Mouse (Mus musculus) hindlimb bud, embryonic 11.5 days (tissue): ENCODE measurements around the gene Schip1.

Source experiments
- DNase-seq: peaks from one replicate; pipeline ENCODE4 v3.0.0-alpha.2; 2012; ENCODE audit warnings: low read depth, low spot score; ENCODE audit errors: extremely low spot score

Gene Schip1

GRCm38 (mm10) chr3:68469643-68470042 lies 405.0 kb downstream of the Schip1 start:
- DNase-seq = no peak

GRCm38 (mm10) chr3:68470061-68470460 lies 405.5 kb downstream of the Schip1 start:
- no peak for DNase-seq

- DNase-seq = no peak
These were observed 406.0 kb downstream of the Schip1 start for GRCm38 (mm10) chr3:68470622-68471021.

GRCm38 (mm10) chr3:68476336-68476735 lies 411.7 kb downstream of the Schip1 start:
- no peak for DNase-seq

- DNase-seq = no peak
These were observed 412.9 kb downstream of the Schip1 start for GRCm38 (mm10) chr3:68477478-68477877.

GRCm38 (mm10) chr3:68479266-68479665 lies 414.7 kb downstream of the Schip1 start:
- no peak for DNase-seq

GRCm38 (mm10) chr3:68483517-68483916 lies 418.9 kb downstream of the Schip1 start:
- no peak for DNase-seq

GRCm38 (mm10) chr3:68484021-68484420 lies 419.4 kb downstream of the Schip1 start:
- no peak for DNase-seq

- DNase-seq = no peak
These were observed 420.0 kb downstream of the Schip1 start for GRCm38 (mm10) chr3:68484561-68484960.

- DNase-seq = no peak
These were observed 423.0 kb downstream of the Schip1 start for GRCm38 (mm10) chr3:68487621-68488020.

GRCm38 (mm10) chr3:68488316-68488715 lies 423.7 kb downstream of the Schip1 start:
- peak; percentile 73 for DNase-seq

GRCm38 (mm10) chr3:68491516-68491915 lies 426.9 kb downstream of the Schip1 start:
- DNase-seq = no peak

- DNase-seq = no peak
These were observed 427.5 kb downstream of the Schip1 start for GRCm38 (mm10) chr3:68492066-68492465.

- DNase-seq = no peak
These were observed 427.9 kb downstream of the Schip1 start for GRCm38 (mm10) chr3:68492513-68492912.

GRCm38 (mm10) chr3:68493170-68493585 lies 428.6 kb downstream of the Schip1 start:
- no peak for DNase-seq

- peak; percentile 62 for DNase-seq
These were observed 429.1 kb downstream of the Schip1 start for GRCm38 (mm10) chr3:68493586-68494295.

GRCm38 (mm10) chr3:68494296-68495095 lies 429.9 kb downstream of the Schip1 start:
- DNase-seq = no peak

- no peak for DNase-seq
These were observed 430.6 kb downstream of the Schip1 start for GRCm38 (mm10) chr3:68495096-68495735.

- no peak for DNase-seq
These were observed 431.2 kb downstream of the Schip1 start for GRCm38 (mm10) chr3:68495736-68496242.

GRCm38 (mm10) chr3:68496513-68496912 lies 431.9 kb downstream of the Schip1 start:
- DNase-seq = no peak

GRCm38 (mm10) chr3:68499532-68500152 lies 435.0 kb downstream of the Schip1 start:
- no peak for DNase-seq
